Mouse (Mus musculus) common myeloid progenitor, adult 5-6 weeks (primary cell): Measurements from ENCODE around the gene Wipi1. TPM values are rescaled to one million over a fixed set of nuclear protein-coding genes. Genes with fewer than 3 reads are reported as not detected.
A peak's percentile ranks its signal among the peaks of the same experiment; 100 is the strongest.

Experiments used
- ATAC-seq: replicated peaks from 2 replicates; pipeline ENCODE4 v1.8.0; 2016; ENCODE audit warnings: low read depth, mild to moderate bottlenecking, moderate TSS enrichment, inconsistent platforms; ENCODE audit not compliant: poor library complexity, severe bottlenecking
- total RNA-seq: library from RNA; stranded (forward); fragments of 200-1000, 187-1606 nt; gene quantifications from 2 replicates; pipeline ENCODE4 v1.2.3, GENCODE M21; 2017

Wipi1 gene
- total RNA-seq, 1 experiment from 2014 or later: 5.7 TPM

- ATAC-seq: no peak
Observed at GRCm38 (mm10) chr11:109546305-109547001, 65.3 kb downstream of the Wipi1 start.

- peak; percentile 9; the same call in 1 of the 2 replicates for ATAC-seq
Observed at GRCm38 (mm10) chr11:109545700-109546143, 66.0 kb downstream of the Wipi1 start.

- peak; percentile 59; the same call in 1 of the 2 replicates for ATAC-seq
Observed at GRCm38 (mm10) chr11:109545265-109545664, 66.5 kb downstream of the Wipi1 start.

- no peak for ATAC-seq
Observed at GRCm38 (mm10) chr11:109544432-109544831, 67.3 kb downstream of the Wipi1 start.

GRCm38 (mm10) chr11:109543466-109543865 lies 68.3 kb downstream of the Wipi1 start:
- no peak for ATAC-seq

- no peak for ATAC-seq
Observed at GRCm38 (mm10) chr11:109539290-109539689, 72.5 kb downstream of the Wipi1 start.

GRCm38 (mm10) chr11:109536939-109537338 lies 74.8 kb downstream of the Wipi1 start:
- no peak for ATAC-seq

- ATAC-seq: no peak
Observed at GRCm38 (mm10) chr11:109535966-109536365, 75.8 kb downstream of the Wipi1 start.

- ATAC-seq: no peak
Observed at GRCm38 (mm10) chr11:109530030-109530429, 81.7 kb downstream of the Wipi1 start.

- no peak for ATAC-seq
Observed at GRCm38 (mm10) chr11:109525571-109525970, 86.2 kb downstream of the Wipi1 start.

GRCm38 (mm10) chr11:109524869-109525268 lies 86.9 kb downstream of the Wipi1 start:
- ATAC-seq: peak; percentile 61

Other genes with a start within 250 kb of the Wipi1 start
- gene Gna13, start 249.1 kb downstream of the Wipi1 start, total RNA-seq: 43.8 and 49.6 TPM in 2 replicates
- gene 9930022D16Rik, start 198.1 kb downstream of the Wipi1 start, total RNA-seq: 0.58 TPM in 1 of 2 replicates, not detected in the other
- gene Amz2, start 186.0 kb downstream of the Wipi1 start, total RNA-seq: 50.8 and 62.2 TPM in 2 replicates
- gene Arsg, start 138.6 kb downstream of the Wipi1 start, total RNA-seq: 1.8 and 2.7 TPM in 2 replicates
- gene Slc16a6, start 138.4 kb downstream of the Wipi1 start, total RNA-seq: 11.5 and 12.8 TPM in 2 replicates
- 93.1 and 123 TPM in 2 replicates for gene Prkar1a, start 37.4 kb upstream of the Wipi1 start, total RNA-seq
- gene Fam20a, start 110.3 kb upstream of the Wipi1 start, total RNA-seq: not detected in 2 replicates
- not detected in 2 replicates for gene 1700012B07Rik, start 216.1 kb upstream of the Wipi1 start, total RNA-seq